Mouse (Mus musculus) right cerebral cortex, adult 18-20 months (tissue): Measurements from ENCODE around the gene 6030468B19Rik.
"Not testable (repeated sequence)": the region's sequence is repeated elsewhere in the genome, so short reads cannot be mapped to it uniquely, and the experiment has no call there.

ENCODE experiments used
- DNase-seq: peaks from one replicate; pipeline ENCODE4 v3.0.0; 2022; ENCODE audit warnings: mixed read lengths

The 6030468B19Rik gene

GRCm38 (mm10) chr11:117809407-117810311, 12.2 kb downstream of the 6030468B19Rik start, which contains the start of the genes Gm20708 and Syngr2:
Gene Gm20708 (plus strand): TSS chr11:117809668.
Gene Syngr2 (plus strand): TSS chr11:117809668.
- no peak for DNase-seq

- DNase-seq = peak; percentile 68
These were observed 13.1 kb downstream of the 6030468B19Rik start for GRCm38 (mm10) chr11:117810401-117811046.

- no peak for DNase-seq
These were observed 16.4 kb downstream of the 6030468B19Rik start for GRCm38 (mm10) chr11:117813867-117814266.

- no peak for DNase-seq
These were observed 17.4 kb downstream of the 6030468B19Rik start for GRCm38 (mm10) chr11:117814704-117815366.

- DNase-seq = not testable (repeated sequence)
These were observed 18.4 kb downstream of the 6030468B19Rik start for GRCm38 (mm10) chr11:117815850-117816249.

GRCm38 (mm10) chr11:117816389-117816996, 19.0 kb downstream of the 6030468B19Rik start:
- DNase-seq = no peak

- no peak for DNase-seq
These were observed 21.6 kb downstream of the 6030468B19Rik start for GRCm38 (mm10) chr11:117819095-117819494.

- DNase-seq = no peak
These were observed 22.7 kb downstream of the 6030468B19Rik start for GRCm38 (mm10) chr11:117820173-117820572.

- no peak for DNase-seq
These were observed 24.4 kb downstream of the 6030468B19Rik start for GRCm38 (mm10) chr11:117821868-117822267.

- DNase-seq = no peak
These were observed 25.3 kb downstream of the 6030468B19Rik start for GRCm38 (mm10) chr11:117822728-117823241.

- no peak for DNase-seq
These were observed 26.0 kb downstream of the 6030468B19Rik start for GRCm38 (mm10) chr11:117823411-117823810.

- peak; percentile 80 for DNase-seq
These were observed 26.9 kb downstream of the 6030468B19Rik start for GRCm38 (mm10) chr11:117824060-117824969.

GRCm38 (mm10) chr11:117825333-117826101, 28.1 kb downstream of the 6030468B19Rik start, which contains the start of the genes Afmid and Tk1:
Gene Afmid (plus strand): TSS chr11:117825924.
Gene Tk1 (minus strand): TSS chr11:117826092.
- DNase-seq = peak; percentile 58

- no peak for DNase-seq
These were observed 28.7 kb downstream of the 6030468B19Rik start for GRCm38 (mm10) chr11:117826164-117826563.

- DNase-seq = no peak
These were observed 29.5 kb downstream of the 6030468B19Rik start for GRCm38 (mm10) chr11:117826916-117827315.

GRCm38 (mm10) chr11:117827386-117827785, 29.9 kb downstream of the 6030468B19Rik start:
- no peak for DNase-seq

GRCm38 (mm10) chr11:117828149-117828887, 30.9 kb downstream of the 6030468B19Rik start:
- no peak for DNase-seq

GRCm38 (mm10) chr11:117828888-117829604, 31.6 kb downstream of the 6030468B19Rik start:
- no peak for DNase-seq

GRCm38 (mm10) chr11:117829671-117830215, 32.3 kb downstream of the 6030468B19Rik start:
- DNase-seq = no peak
